Mouse (Mus musculus) ES-E14 (cell line): ENCODE results near the gene Sfrp5. TPM values are rescaled to one million over a fixed set of nuclear protein-coding genes. Genes with fewer than 3 reads are reported as not detected.
A peak's percentile ranks its signal among the peaks of the same experiment; 100 is the strongest.

Experiments used
- DNase-seq: peaks from one replicate; pipeline ENCODE4 v3.0.0-alpha.2; 2013; ENCODE audit warnings: low read depth, low spot score
- H3K27ac ChIP-seq: 2 replicates; pipeline ENCODE4 v1.5.1; 2012; ENCODE audit warnings: low read depth, mild to moderate bottlenecking, low read length, moderate library complexity, mixed read lengths; ENCODE audit not compliant: poor library complexity, insufficient read depth, severe bottlenecking
- H3K36me3 ChIP-seq: 2 replicates; pipeline ENCODE4 v1.6.1; 2012; ENCODE audit warnings: mild to moderate bottlenecking, low read length, moderate library complexity, mixed read lengths; ENCODE audit not compliant: control insufficient read depth, poor library complexity, insufficient read depth, severe bottlenecking
- H3K4me1 ChIP-seq, 2 experiments: fragments of 150-350 bp in 1 of 2; sonication (generic) in 1 of 2; 2 replicates each; pipeline ENCODE4 v1.6.1; 2012; ENCODE audit warnings: low read length in 2 of 2, mild to moderate bottlenecking in 1 of 2, mixed read lengths in 1 of 2; ENCODE audit not compliant: control insufficient read depth in 2 of 2, insufficient read depth in 2 of 2, poor library complexity in 1 of 2
- H3K4me3 ChIP-seq, 2 experiments: fragments of 150-350 bp in 1 of 2; sonication (generic) in 1 of 2; 2 replicates each; pipeline ENCODE4 v1.5.1; 2012; ENCODE audit warnings: low read length in 2 of 2, low read depth in 1 of 2, mild to moderate bottlenecking in 1 of 2, mixed read lengths in 1 of 2; ENCODE audit not compliant: insufficient read depth in 1 of 2, poor library complexity in 1 of 2, severe bottlenecking in 1 of 2
- H3K9ac ChIP-seq: 2 replicates; pipeline ENCODE4 v1.6.1; 2012; ENCODE audit warnings: low read depth, mild to moderate bottlenecking, low read length, mixed read lengths; ENCODE audit not compliant: poor library complexity, insufficient read depth, severe bottlenecking
- H3K9me3 ChIP-seq: fragments of 150-350 bp; sonication (generic); 2 replicates; pipeline ENCODE4 v1.6.1; 2012; ENCODE audit warnings: low read depth, mild to moderate bottlenecking, low read length; ENCODE audit not compliant: control insufficient read depth, insufficient read depth
- CHD2 ChIP-seq: IDR thresholded peaks from 2 replicates; pipeline ENCODE4 v1.6.1; 2014; ENCODE audit warnings: mild to moderate bottlenecking, low read depth, low read length, inconsistent platforms
- HCFC1 ChIP-seq: IDR thresholded peaks from 2 replicates; pipeline ENCODE4 v1.6.1; 2012; ENCODE audit warnings: low read length, inconsistent platforms, borderline replicate concordance; ENCODE audit not compliant: insufficient read depth
- MAFK ChIP-seq: IDR thresholded peaks from 2 replicates; pipeline ENCODE4 v1.6.1; 2014; ENCODE audit warnings: mild to moderate bottlenecking, low read depth, low read length, inconsistent platforms; ENCODE audit not compliant: insufficient read depth
- ZC3H11A ChIP-seq: IDR thresholded peaks from 2 replicates; pipeline ENCODE4 v1.6.1; 2012; ENCODE audit warnings: low read depth, mild to moderate bottlenecking, inconsistent platforms, low read length, borderline replicate concordance
- ZNF384 ChIP-seq: IDR thresholded peaks from 2 replicates; pipeline ENCODE4 v1.6.1; 2012; ENCODE audit warnings: low read depth, low read length, inconsistent platforms
- in situ Hi-C, 2 experiments: fragments of 600-800 bp; cut with MboI; formaldehyde crosslinking; loops; one replicate each; pipeline ENCODE4 v1.15.1; 2025; ENCODE audit warnings: low sequenced_read_pairs in 2 of 2, inconsistent platforms in 1 of 2; ENCODE audit not compliant: unreplicated experiment in 2 of 2
- total RNA-seq: library from RNA; depleted of rRNA; stranded (reverse); fragments of 300-350 nt; gene quantifications from 2 replicates; pipeline ENCODE4 v1.2.3, GENCODE M21; 2012

Gene Sfrp5
- total RNA-seq, 1 experiment: 6.0 TPM

DNA sequence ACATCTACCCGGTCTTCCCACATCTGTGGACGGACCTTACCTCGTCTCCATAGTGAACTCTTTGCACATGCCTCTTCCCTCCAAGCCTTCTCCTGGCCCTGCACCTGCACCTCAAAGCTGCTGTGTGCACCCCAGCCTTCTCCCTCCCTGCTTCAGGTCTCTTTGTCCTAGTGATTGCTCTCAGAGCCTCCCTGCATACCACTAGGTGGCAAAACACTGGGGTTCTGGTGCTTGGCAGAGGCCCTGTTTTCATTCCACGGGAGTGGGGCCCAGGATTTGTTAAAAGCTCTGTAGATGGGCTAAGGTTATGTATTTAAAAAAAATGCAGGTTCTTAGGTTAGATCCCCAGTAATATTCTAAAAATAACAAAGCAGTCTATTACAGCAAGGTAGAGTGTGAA, 5.0 kb downstream of the Sfrp5 start:
- H3K9me3 ChIP-seq: no peaks in the 10 kb centered on the region
- TF ChIP-seq ZC3H11A: no peak
- TF ChIP-seq HCFC1: no peak
- no peak for TF ChIP-seq CHD2
- TF ChIP-seq ZNF384: no peak
- no peak for TF ChIP-seq MAFK

DNA sequence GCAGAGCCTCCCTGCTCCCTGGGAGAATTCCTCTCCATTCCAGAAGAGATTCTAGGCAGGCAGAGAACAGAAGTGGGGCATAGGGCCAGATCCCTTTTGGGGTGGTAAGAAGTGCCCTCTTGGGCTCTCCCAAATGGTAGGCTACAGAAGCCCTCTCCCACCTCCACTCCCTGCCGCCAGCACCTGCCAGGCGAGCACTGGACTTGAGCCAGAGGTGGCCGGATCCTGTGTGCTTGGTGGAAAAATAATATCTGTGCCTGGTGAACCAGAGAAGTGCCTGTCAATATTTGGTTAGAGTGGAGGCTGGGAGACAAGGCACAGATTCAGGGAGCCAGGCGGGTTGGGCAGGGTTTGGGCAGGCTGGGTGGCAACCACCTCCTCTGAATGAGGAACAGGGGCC, 5.7 kb downstream of the Sfrp5 start:
- in situ Hi-C loops: loop anchor here in 1 of 2 experiments (10.0 kb wide), 1 partner anchor 458 kb away; no protein-coding TSS in a partner anchor
- Histone ChIP-seq H3K9me3 (no peaks in the 10 kb centered on the region), H3K4me3 (no peak overlapping the region), H3K9ac (no peak overlapping the region), H3K4me1 (peaks cover 0 to 7% of the 10 kb centered on the region in 2 experiments; a peak in 2 of 4 replicates), H3K36me3 (peaks cover 6% of the 10 kb centered on the region), H3K27ac (no peak overlapping the region)
- DNase-seq: no peak
- no peak for TF ChIP-seq CHD2
- TF ChIP-seq ZC3H11A: no peak
- TF ChIP-seq MAFK: no peak
- TF ChIP-seq HCFC1: no peak
- TF ChIP-seq ZNF384: no peak

More for the DNA sequence above, 5.0 kb downstream of the Sfrp5 start:
- no peak overlapping the region for H3K27ac ChIP-seq
- H3K9ac ChIP-seq: no peak overlapping the region
- H3K4me1 ChIP-seq: peaks cover 0 to 7% of the 10 kb centered on the region in 2 experiments; a peak in 2 of 4 replicates
- in situ Hi-C loops: loop anchor here in 1 of 2 experiments (10.0 kb wide), 1 partner anchor 458 kb away; no protein-coding TSS in a partner anchor
- H3K36me3 ChIP-seq: peaks cover 3% of the 10 kb centered on the region; the same call in 1 of the 2 replicates
- DNase-seq: no peak
- no peak overlapping the region for H3K4me3 ChIP-seq

DNA sequence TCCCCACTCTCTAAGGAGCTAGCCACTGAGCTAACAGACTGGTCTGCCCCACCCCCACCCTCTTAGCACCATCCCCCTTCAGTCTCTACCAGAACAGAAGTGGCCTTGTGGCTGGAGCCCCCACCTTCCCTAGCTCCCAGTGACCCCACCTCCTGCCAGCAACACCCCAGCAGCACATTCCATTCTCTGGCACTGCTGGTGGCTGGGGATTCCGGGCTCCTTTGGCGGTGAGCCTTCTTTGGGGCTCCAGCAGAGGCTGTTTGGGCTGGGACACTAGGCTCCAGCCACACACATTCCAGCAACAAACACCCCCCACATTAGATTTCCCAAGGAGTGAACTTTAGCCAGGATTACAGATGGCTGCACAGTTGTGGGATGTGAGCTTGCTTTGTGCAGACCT, 8.7 kb downstream of the Sfrp5 start:
- no peak for DNase-seq
- H3K36me3 ChIP-seq: peaks cover 20% of the 10 kb centered on the region
- peaks cover 0 to 4% of the 10 kb centered on the region in 2 experiments; a peak in 1 of 4 replicates for H3K4me1 ChIP-seq
- no peak overlapping the region for H3K4me3 ChIP-seq
- H3K9me3 ChIP-seq: no peaks in the 10 kb centered on the region
- no peak overlapping the region for H3K9ac ChIP-seq
- no peak overlapping the region for H3K27ac ChIP-seq
- TF ChIP-seq CHD2 (no peak), HCFC1 (no peak), MAFK (no peak), ZNF384 (no peak)
- in situ Hi-C loops: loop anchor here in 1 of 2 experiments (10.0 kb wide), 1 partner anchor 461 kb away; no protein-coding TSS in a partner anchor

DNA sequence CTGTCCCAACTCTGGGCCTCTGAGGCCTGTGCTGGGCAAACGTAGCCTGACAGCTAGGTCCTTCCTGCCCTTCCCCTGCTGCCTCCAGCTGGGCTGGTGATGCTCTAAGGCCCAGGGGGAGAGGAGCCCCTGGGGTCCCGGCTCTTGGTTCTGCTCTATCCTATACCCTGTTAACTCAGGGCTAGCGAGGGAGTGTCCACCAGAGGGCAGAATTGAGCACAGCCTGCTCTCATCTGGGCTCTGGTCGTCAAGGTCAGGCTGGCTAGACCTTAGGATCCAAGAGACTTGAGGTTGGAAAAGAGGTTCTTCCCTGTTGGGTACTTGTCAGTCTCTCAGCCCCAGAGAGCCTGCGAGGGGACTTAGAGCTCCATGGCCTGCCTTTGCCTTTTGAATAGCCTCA, 11.6 kb downstream of the Sfrp5 start:
- TF ChIP-seq MAFK (no peak), ZC3H11A (0 out of 2 replicates have a peak, but pooled peaks have one; percentile 59)
- in situ Hi-C loops: loop anchor here in 1 of 2 experiments (10.0 kb wide), 1 partner anchor 464 kb away; no protein-coding TSS in a partner anchor
- Histone ChIP-seq H3K4me1 (0 out of 4 replicates have a peak, but pooled peaks cover 0 to 2% of the 10 kb centered on the region in 2 experiments), H3K9me3 (no peaks in the 10 kb centered on the region), H3K27ac (no peak overlapping the region), H3K4me3 (no peak overlapping the region), H3K9ac (no peak overlapping the region), H3K36me3 (peaks cover 25% of the 10 kb centered on the region)
- DNase-seq: peak; percentile 68

DNA sequence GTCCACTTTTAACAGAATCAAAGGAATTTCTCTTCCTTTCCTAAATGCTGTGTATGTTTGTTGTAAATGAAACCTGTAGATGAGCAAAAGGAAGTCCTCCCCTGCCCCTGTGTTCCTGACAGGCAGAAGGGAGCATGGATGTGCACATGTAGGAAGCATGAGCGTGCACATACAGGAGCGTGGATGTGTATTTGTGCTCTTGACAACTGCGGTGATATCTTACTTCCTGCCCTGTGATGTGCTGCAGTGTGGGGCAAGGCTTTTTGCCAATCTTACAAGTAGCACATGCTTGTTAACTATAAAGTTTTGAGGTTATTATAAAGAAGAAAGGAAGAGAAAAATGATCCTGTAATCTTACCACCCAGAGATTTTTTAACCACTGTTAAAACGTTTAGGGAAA, 12.3 kb downstream of the Sfrp5 start:
- H3K36me3 ChIP-seq: peaks cover 31% of the 10 kb centered on the region
- in situ Hi-C loops: loop anchor here in 1 of 2 experiments (10.0 kb wide), 1 partner anchor 465 kb away; no protein-coding TSS in a partner anchor
- H3K4me3 ChIP-seq: no peak overlapping the region
- TF ChIP-seq ZNF384: no peak
- TF ChIP-seq ZC3H11A: no peak
- TF ChIP-seq CHD2: no peak
- no peak for TF ChIP-seq HCFC1
- TF ChIP-seq MAFK: no peak
- no peaks in the 10 kb centered on the region for H3K9me3 ChIP-seq
- no peak overlapping the region for H3K9ac ChIP-seq
- 0 out of 4 replicates have a peak, but pooled peaks cover 0 to 2% of the 10 kb centered on the region in 2 experiments for H3K4me1 ChIP-seq
- no peak overlapping the region for H3K27ac ChIP-seq
- no peak for DNase-seq
